Comparison of ENCODE assay signal across 17 mouse cellular contexts in genomic region chr9:102355726-102356125, GRCm38 (mm10). TPM values are rescaled to one million over a fixed set of nuclear protein-coding genes. Genes with fewer than 3 reads are reported as not detected.
DNase-seq lines count a peak whose midpoint lies in the region; ATAC-seq lines count a peak whose summit lies in the region.
"Had no signal": no experiment of that assay in that cellular context is flagged by ENCODE, and none has a peak within 500 bp of the region (broad histone marks: within the 10 kb centered on the region; RNA-seq: fewer than 3 reads in every experiment).

No protein-coding gene starts in this region.

- no peak overlapping the region for H3K4me3 ChIP-seq in midbrain, embryonic 13.5 days (replicated peaks)
- no peak overlapping the region for H3K4me3 ChIP-seq in midbrain, embryonic 16.5 days (ENCODE audit: low read depth, low read length)
- H3K4me3 ChIP-seq: embryonic facial prominence, embryonic 10.5 days; hindbrain, embryonic 13.5 days had no signal

- H3K36me3 ChIP-seq in midbrain, embryonic 13.5 days: no peaks in the 10 kb centered on the region
- no peaks in the 10 kb centered on the region for H3K36me3 ChIP-seq in midbrain, embryonic 16.5 days (ENCODE audit: control insufficient read depth, insufficient read depth, low read length)
- H3K36me3 ChIP-seq: embryonic facial prominence, embryonic 10.5 days; hindbrain, embryonic 13.5 days had no signal

- WGBS in midbrain, embryonic 13.5 days: 50% methylated on average over 3 of the region's 3 CpGs
- WGBS in midbrain, embryonic 16.5 days: 48% methylated on average over 3 of the region's 3 CpGs

- no peak for ATAC-seq in midbrain, embryonic 13.5 days
- ATAC-seq in midbrain, embryonic 16.5 days: no peak
- ATAC-seq: forebrain, postnatal 0 days; hindbrain, postnatal 0 days had no signal

- no peak overlapping the region for H3K27ac ChIP-seq in midbrain, embryonic 13.5 days
- H3K27ac ChIP-seq in midbrain, embryonic 16.5 days (ENCODE audit: low read length): no peak overlapping the region
- H3K27ac ChIP-seq: embryonic facial prominence, embryonic 10.5 days; hindbrain, embryonic 13.5 days; hindbrain, postnatal 0 days had no signal

- H3K27me3 ChIP-seq in midbrain, embryonic 13.5 days: peaks cover 37% of the 10 kb centered on the region
- H3K27me3 ChIP-seq in midbrain, embryonic 16.5 days (ENCODE audit: control insufficient read depth, insufficient read depth, low read depth, low read length): no peaks in the 10 kb centered on the region

- peaks cover 25% of the 10 kb centered on the region for H3K4me1 ChIP-seq in midbrain, embryonic 13.5 days (replicated peaks)
- H3K4me1 ChIP-seq in midbrain, embryonic 16.5 days (ENCODE audit: control insufficient read depth, insufficient read depth, low read length): peaks cover 5% of the 10 kb centered on the region

- DNase-seq in cerebellum, adult 9-11 months: peak; percentile 40
- DNase-seq in cerebellum, adult 11 months: no peak
- DNase-seq in heart, adult 11 months: peak; percentile 76
- DNase-seq in heart, postnatal 4 days: no peak
- DNase-seq in thymus, postnatal 14 days: no peak
- DNase-seq: adrenal gland, postnatal 14 days; cerebellum, postnatal 36 days; forebrain, postnatal 0 days; gastrocnemius, postnatal 14 days; heart, postnatal 10 days had no signal

- H3K9me3 ChIP-seq in midbrain, embryonic 13.5 days: no peaks in the 10 kb centered on the region
- no peaks in the 10 kb centered on the region for H3K9me3 ChIP-seq in midbrain, embryonic 16.5 days (replicated peaks; ENCODE audit: control insufficient read depth, low read length, poor library complexity, severe bottlenecking)
- H3K9me3 ChIP-seq: embryonic facial prominence, embryonic 10.5 days; hindbrain, embryonic 13.5 days had no signal

- 0 out of 2 replicates have a peak overlapping the region, but pooled peaks have one; percentile 16 for H3K9ac ChIP-seq in midbrain, embryonic 13.5 days (replicated peaks)
- H3K9ac ChIP-seq in midbrain, embryonic 16.5 days (ENCODE audit: low read depth, low read length): no peak overlapping the region
- H3K9ac ChIP-seq: forebrain, postnatal 0 days; hindbrain, embryonic 13.5 days had no signal

- no peak overlapping the region for H3K4me2 ChIP-seq in midbrain, embryonic 13.5 days (replicated peaks)
- H3K4me2 ChIP-seq in midbrain, embryonic 16.5 days (ENCODE audit: low read length): no peak overlapping the region
- H3K4me2 ChIP-seq: hindbrain, embryonic 13.5 days had no signal

RNA-seq across cellular contexts. Expression of gene Ephb1, which starts 1.2 kb away (rescaled TPM):
- 1 to 10 TPM; 8.3 to 9.7 TPM for total RNA-seq in heart, postnatal 4 days (2021)
- polyA plus RNA-seq in midbrain, embryonic 13.5 days (2015; fragmentation: Nextera tagmentation; extraction: Ambion mirVana): 62.9 and 66.2 TPM in 2 replicates
- 68.5 and 80.1 TPM in 2 replicates for polyA plus RNA-seq in midbrain, embryonic 16.5 days (2015; fragmentation: Nextera tagmentation; extraction: Ambion mirVana)
- total RNA-seq: hematopoietic stem cell, adult 5-6 weeks; MEL had no signal

Comparison
In these comparisons a context has a peak if more than half of its experiments do, and no peak if none do; other contexts are left out.
1. DNase-seq: peak in cerebellum, adult 9-11 months (single experiment) and heart, adult 11 months (single experiment); none in cerebellum, adult 11 months (single experiment), heart, postnatal 4 days (single experiment) and thymus, postnatal 14 days (single experiment).